Mouse (Mus musculus) cerebellum, adult 8-10 months (tissue): ENCODE measurements around the gene Hdgfl3.
A peak's percentile ranks its signal among the peaks of the same experiment; 100 is the strongest.
"Not testable (repeated sequence)": the region's sequence is repeated elsewhere in the genome, so short reads cannot be mapped to it uniquely, and the experiment has no call there.

Experiments
- DNase-seq: peaks from one replicate; pipeline ENCODE4 v3.0.0; 2022

The Hdgfl3 gene

DNA sequence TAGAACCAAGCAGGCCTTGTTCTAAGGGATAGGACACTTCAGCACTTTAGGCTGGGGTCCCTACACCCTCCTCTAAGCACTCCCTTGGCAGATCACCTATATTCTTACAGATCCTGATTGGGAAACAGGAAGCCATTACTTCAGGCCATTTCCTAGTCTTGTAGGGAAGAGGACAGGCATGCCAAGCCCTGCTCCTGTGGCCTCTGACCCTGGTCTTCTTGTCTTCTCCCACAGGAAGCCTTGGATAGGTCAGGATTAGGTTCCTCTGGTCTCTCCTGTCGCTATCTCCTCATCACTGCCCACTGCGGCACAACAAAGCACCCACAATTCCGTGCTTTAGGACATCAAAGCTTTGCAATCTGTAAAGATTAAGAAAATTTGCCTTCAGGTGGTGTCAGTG, 82.6 kb downstream of the Hdgfl3 start:
- no peak for DNase-seq

DNA sequence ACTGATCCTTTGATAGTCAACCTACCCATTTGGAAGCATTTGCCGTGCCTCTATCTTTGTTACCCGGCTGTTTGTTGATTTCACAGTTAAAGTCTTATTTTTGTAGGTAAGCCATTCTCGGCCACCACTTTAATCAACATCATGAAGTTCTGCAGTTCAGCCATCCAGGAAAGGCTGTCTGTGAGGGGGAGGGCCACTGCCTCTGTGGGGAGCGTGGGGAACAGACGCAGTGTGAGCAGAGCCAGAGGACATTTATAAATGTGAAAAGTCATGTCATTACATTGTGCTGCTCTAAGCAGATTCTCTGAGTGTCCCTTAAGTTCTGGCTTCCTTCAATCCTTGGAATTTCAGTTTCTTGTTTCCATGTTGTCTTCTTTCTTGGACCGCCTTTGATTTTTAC, 84.1 kb downstream of the Hdgfl3 start:
- DNase-seq = no peak

DNA sequence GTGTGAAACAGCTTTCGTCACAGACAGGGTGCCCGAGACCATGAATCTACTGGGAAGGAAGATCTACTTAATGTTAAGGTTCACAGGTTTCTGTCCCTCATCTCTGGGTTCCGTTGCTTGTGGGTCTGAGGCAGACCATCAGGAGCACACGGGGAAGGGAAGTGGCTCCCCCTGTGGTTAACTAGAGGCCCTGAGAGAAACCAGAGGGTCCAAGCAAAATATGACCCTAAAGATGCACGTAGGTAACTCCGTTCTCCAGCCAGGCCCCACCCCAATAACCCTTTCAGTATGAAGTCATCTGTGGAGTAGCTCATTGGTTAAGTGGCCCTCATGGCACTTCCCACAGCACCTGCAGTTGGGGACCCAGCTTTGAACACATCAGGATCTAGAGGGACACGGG, 84.6 kb downstream of the Hdgfl3 start:
- no peak for DNase-seq

DNA sequence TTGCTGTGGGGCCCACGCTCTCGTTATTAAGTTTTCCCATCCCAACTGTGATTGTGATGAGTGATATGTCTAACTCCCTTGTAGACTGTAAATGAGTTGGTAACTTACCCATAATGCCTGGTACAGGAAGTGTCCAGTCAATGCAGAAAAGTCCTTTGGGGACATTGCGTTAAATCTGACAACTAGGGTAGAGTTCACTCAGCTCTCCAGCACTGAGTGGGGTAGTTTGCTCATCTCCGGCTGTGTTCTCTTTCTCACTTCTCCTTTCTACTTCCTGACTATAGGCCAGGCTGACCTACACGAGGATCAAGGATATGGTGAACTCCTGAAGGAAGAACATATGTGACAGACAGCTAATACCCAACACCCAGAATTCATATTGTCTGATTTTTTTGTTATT, 85.1 kb downstream of the Hdgfl3 start:
- DNase-seq = no peak

DNA sequence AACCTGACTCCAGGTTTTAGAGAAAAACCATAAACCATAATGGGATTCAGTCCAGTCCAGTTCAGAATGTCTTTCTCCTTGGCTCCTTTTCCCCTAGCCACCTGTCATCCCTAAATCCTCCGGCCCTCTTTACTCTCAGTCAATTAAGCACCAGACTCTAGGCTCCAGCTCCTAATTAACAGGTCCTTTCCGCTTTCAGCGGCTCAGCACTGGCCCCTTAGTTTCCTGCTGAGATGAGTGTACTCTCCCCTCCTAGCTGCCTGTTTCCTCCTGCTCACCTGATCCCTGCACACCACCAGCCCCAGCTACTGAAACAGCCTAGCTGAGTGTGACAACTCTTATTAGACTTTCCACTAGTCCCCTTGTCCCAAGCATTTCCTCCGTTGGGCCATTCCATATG, 86.5 kb downstream of the Hdgfl3 start:
- DNase-seq = peak; percentile 25

DNA sequence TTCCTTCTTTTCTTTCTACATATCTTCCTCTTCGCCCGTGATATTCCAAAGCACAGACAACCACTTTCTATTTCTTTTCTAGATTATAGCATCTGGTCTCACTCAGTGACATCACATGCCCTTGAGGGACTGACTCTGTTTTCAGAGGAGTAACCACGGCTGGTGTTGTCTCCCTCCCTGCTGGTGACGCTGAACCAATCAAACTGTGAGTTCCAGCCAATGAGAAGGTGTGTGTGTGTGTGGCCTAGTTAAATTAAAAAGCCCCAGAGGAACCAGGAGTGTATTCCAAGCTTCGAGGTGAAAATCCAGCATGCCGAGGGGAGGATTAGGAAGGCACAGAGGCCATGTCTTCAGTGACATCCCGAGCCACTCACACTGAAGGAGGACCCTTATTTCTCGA, 87.3 kb downstream of the Hdgfl3 start:
- no peak for DNase-seq

DNA sequence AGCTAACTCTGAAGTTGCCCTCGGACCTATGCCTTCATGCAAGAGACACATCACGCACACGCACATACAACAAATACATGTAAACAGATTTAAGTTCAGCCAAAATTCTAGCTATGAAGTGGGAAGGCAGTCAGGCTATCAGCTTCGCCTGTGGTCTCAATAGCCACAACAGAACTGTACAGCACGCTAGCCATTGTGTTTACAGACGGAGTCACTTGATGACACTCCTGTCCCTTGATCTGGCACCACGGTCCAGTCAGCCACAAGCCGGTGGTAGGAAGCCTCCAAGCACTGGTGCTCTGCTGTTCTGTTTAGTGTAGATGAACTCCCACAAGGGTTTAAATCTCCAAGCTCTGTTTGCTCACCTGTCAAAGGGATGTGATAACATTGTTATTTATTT, 88.3 kb downstream of the Hdgfl3 start:
- DNase-seq = no peak

DNA sequence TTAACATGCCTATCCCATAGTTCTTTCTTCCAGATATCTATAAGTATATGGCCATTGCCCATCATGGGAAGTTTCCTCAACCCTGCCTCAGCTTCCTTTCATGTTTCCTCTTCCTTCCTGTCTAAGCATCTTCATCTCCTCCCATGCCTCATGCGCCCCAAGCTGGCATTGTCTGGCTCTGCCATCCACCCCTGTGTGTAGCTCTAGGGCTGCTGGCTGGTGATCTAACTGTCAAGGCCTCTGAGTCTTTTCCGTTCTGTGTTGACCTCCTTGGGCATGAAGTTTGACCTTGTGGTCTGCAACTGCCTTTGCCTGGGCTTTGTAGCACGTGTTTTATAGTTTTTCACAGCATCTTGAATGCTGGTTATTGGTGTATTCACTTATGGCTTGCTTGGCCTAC, 89.0 kb downstream of the Hdgfl3 start:
- no peak for DNase-seq

DNA sequence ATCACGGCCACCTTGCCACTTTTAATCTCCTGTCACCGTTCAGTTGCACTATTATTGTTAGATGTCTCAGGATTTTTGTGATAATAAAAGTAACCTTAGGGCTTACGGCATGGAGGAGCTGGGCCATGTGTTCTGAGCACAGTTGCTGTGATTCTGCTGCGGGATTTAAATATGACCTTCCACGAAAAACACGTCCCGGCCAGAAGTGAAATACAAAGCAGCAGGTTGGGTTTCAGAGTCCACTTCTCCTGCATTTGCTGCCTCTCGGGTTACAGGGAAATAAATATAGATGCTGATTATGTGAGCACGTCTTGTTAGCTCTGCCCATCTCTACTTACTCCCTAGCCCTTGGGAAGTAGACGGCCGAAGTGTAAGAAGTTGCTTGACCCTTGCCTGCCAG, 89.5 kb downstream of the Hdgfl3 start:
- DNase-seq = no peak

DNA sequence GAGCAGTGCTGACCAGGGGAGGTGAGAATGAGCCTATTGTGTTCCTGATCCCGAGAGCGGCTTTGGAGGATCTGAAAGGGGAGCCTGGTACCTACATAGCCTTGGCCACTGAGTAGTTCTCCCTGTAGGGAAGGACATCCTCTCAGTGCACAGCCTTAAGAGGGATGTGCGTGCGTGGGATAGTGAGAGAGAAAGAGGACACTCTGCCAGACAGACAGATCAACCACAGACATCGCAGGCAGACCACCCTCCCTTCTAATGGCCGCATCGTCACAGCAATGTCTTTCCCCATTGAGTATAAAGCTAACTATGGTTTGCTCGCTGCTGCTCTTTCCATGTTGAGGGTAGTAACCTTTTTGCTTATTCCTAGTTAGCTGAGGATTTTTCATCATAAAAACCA, 90.4 kb downstream of the Hdgfl3 start:
- DNase-seq = no peak

DNA sequence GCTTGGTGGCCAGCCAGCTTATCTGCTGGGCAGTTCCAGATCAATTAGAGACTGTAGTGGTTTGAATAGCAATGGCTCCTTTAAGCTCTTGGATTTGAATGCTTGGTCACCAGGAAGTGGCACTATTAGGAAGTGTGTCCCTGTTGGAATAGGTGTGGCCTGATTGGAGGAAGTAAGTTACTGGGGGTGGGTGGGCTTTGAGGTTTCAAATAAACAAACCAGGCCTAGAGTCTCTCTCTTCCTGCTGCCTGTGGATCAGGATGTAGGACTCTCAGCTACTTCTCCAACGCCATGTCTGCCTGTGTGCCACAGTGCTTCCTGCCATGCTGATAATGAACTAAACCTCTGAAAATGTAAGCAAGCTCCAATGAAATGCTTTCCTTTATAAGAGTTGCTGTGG, 91.3 kb downstream of the Hdgfl3 start:
- no peak for DNase-seq

DNA sequence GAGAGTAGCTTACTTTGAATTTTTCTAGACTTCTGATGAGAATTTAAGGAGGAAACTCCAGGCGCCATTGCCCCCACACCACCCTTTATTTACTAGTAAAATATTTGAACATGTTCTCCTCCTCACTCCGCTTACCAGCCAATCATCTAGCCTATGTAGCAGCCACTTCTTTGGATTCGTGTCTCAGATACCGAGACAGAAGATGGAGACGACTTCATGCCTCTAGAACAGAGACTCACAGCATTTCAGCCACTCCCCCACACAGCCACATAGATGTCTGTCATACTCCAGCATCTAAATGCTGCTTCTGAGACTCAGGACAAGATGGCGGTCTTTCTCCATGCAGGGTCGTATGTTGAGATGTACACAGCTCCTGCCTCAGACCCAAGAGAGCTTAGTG, 92.1 kb downstream of the Hdgfl3 start:
- DNase-seq = no peak

DNA sequence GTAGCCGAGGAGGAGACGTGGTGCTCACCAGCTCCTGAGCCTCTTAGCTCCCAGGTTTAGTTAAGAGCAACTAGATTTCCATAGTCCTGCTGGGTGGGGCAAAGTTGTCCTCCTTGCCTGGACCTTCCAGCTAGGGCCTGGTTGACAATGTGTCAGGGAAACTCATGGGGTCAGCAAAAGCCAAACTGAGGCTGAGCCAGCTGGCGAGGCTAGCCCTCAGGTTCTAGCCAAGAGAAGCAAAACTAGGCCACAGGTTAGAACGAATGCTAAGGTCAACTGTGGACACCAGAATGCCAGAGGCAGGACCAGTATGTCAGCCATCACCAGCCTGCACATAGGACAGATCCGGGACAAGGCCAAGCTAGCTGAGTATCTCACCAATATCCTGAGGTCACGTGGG, 92.8 kb downstream of the Hdgfl3 start:
- no peak for DNase-seq

DNA sequence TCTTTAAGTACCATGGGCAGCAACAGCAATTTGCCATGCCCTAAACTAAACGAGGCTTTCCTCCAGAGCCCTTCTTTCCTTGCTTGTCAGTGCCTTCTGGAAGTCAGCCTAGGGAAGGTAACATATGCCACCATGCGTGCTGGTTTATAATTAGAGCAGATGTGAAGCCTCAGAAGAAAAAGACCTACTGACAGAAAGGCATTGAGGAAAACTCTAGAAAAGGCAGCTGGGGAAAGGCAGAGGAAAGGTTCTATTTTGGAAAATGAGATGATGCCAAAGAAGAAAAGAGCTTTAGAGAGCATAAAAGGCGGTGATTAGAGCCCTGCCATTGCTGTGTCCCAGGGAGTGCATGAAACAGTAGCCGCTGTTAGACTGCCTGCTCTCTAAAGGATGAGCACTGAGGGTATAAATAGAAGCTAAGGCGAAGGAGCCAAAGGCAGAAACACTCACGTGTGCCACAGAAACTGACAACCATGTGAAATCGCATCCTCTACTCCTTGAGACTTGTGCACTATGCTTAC, 93.6 kb downstream of the Hdgfl3 start:
- no peak for DNase-seq

DNA sequence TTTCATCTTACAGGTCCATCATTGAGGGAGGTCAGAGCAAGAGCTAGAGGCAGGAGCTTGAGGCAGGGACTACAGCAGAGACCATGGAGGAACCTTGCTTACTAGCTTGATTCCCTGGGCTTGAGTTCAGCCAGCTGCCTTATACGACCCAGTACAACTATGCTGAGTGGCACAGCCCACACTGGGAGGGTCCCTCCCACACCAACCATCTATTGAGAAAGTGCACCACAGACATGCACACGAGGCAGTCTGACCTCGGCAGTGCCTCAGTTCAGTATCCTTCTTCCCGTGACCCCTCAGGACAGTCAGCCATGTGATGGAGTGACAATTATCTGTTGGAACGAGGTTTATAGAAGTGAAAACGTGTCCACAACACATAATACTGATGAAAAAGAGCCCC, 94.5 kb downstream of the Hdgfl3 start:
- DNase-seq = no peak

DNA sequence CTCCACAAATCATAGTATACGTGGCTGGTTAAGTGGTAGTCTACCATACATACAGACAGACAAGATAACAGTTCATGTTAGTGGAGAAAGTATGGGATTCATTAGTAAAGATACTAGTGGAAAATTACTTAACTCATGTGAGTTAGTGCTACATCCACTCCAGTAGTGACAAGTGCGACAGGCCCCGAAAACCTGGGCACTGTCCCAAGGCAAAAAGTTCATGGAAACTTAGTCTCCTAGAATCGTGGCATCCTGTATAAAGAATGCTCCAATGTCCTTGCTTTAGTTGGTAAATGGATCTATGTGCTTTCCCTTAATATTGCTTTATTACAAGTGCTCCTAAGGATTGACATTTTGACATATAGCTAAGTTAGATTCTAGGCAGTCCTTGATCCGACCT, 96.5 kb downstream of the Hdgfl3 start:
- not testable (repeated sequence) for DNase-seq

DNA sequence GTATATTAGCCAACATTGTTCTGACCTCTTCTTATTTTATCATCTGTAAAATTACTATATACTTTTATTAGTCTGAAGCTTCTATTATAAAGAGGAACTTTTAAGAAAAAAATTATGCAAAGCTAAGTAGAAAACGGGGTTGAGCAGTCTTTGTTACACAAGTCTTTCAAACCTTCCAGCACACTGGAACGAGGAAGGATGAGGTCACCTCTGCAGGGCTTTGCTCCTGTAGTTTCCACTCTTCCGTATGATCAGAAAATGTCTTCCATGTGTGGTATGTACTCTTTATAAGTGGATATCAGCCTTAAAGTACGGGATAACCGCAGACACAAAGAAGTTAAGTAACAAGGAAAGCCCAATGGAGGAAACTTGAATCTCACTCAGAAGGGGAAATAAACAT, 98.8 kb downstream of the Hdgfl3 start:
- no peak for DNase-seq

DNA sequence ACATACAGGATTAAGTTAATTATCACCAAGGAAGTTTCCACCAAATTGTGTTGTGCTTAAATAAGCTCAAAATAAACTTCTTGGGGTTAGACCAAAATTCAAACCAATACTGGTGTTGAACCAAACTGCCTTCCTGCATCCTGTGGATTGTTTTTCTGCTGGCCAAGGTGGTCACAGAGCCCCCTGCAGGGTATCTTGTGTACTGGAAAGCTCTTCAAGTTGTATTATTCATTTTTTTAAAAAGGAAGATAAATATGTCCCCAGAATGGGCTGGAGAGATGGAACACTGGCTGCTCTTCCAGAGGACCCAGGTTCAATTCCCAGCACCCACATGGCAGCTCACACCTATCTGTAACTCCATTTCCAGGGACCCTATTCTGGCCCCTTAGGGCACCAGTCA, 99.4 kb downstream of the Hdgfl3 start:
- DNase-seq = no peak
